Mouse (Mus musculus) G1E (cell line): Measurements from ENCODE around the gene Fbf1.

Source experiments
- CTCF ChIP-seq: IDR thresholded peaks from 2 replicates; pipeline ENCODE4 v1.5.1; 2012; ENCODE audit warnings: low read depth, low read length, inconsistent platforms, mixed read lengths
- GATA1 ChIP-seq: IDR thresholded peaks from 2 replicates; pipeline ENCODE4 v1.6.1; 2012; ENCODE audit warnings: borderline replicate concordance, low read length, inconsistent platforms, mixed read lengths
- GATA2 ChIP-seq: IDR thresholded peaks from 2 replicates; pipeline ENCODE4 v1.6.1; 2012; ENCODE audit warnings: low read depth, low read length, inconsistent platforms, borderline replicate concordance
- POLR2AphosphoS5 ChIP-seq: IDR thresholded peaks from 2 replicates; pipeline ENCODE4 v1.6.1; 2012; ENCODE audit warnings: low read depth, low read length, inconsistent platforms; ENCODE audit not compliant: insufficient replicate concordance

DNA sequence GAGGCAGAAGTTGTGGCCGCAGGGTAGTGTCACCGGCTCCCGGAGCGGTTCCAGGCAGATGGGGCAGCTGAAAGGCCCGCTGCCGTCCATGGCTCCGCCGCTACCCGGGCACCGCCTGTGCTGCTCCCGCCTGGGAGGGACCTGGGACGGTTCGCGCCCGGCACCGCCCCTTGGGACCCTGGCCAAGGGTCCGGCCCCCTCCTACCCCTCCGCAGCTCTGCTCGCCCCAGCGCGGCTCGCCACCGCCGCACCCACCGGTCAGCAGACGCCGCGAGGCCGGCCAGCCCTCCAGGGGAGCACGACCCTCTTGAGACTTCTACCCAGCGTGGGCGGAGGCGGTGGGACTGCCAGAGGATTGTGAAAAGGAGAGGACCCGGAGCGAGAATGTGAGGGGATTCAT is 57.8 kb downstream of the Fbf1 start:
- no peak for TF ChIP-seq CTCF
- no peak for TF ChIP-seq GATA2
- TF ChIP-seq POLR2AphosphoS5, result no peak
- no peak for TF ChIP-seq GATA1
